Mouse (Mus musculus) megakaryocyte progenitor cell, adult 5-6 weeks (primary cell): Measurements from ENCODE around the gene Ocm. TPM values are rescaled to one million over a fixed set of nuclear protein-coding genes. Genes with fewer than 3 reads are reported as not detected.

Experiments used
- total RNA-seq, 2 experiments: library from RNA; stranded (forward) in 1 of 2; stranded (reverse) in 1 of 2; fragments of 157-497, 149-512 nt in 1 of 2; fragments of 200-1000 nt in 1 of 2; gene quantifications; 2 replicates each; pipeline versions ENCODE4 v1.2.3 to v1.2.4; 2015 to 2017

Ocm gene
- total RNA-seq, 2 experiments from 2014 or later: not detected

Other genes with a start within 250 kb of the Ocm start
- gene Eif2ak1, start 208.9 kb downstream of the Ocm start, total RNA-seq (2015): 22.1 and 22.7 TPM in 2 replicates
- 34.2 and 35.2 TPM in 2 replicates for gene Eif2ak1, start 208.9 kb downstream of the Ocm start, total RNA-seq (2017)
- not detected in 2 replicates for gene Ankrd61, start 129.0 kb downstream of the Ocm start, total RNA-seq (2015)
- gene Ankrd61, start 129.0 kb downstream of the Ocm start, total RNA-seq (2017): not detected in 2 replicates
- gene Aimp2, start 116.8 kb downstream of the Ocm start, total RNA-seq (2015): 62.4 and 71.2 TPM in 2 replicates
- 74.0 and 86.7 TPM in 2 replicates for gene Aimp2, start 116.8 kb downstream of the Ocm start, total RNA-seq (2017)
- gene Pms2, start 116.7 kb downstream of the Ocm start, total RNA-seq (2015): 20.4 and 29.3 TPM in 2 replicates
- gene Pms2, start 116.7 kb downstream of the Ocm start, total RNA-seq (2017): 26.5 and 38.3 TPM in 2 replicates
- gene Gm42421, start 98.5 kb downstream of the Ocm start, total RNA-seq (2015): 1.2 and 1.5 TPM in 2 replicates
- 0.64 TPM in 1 of 2 replicates, not detected in the other for gene Gm42421, start 98.5 kb downstream of the Ocm start, total RNA-seq (2017)
- gene Rsph10b, start 93.6 kb downstream of the Ocm start, total RNA-seq (2015): 0.32 TPM in 1 of 2 replicates, not detected in the other
- not detected in 2 replicates for gene Rsph10b, start 93.6 kb downstream of the Ocm start, total RNA-seq (2017)
- gene Ccz1, start 11.8 kb downstream of the Ocm start, total RNA-seq (2015): 100 and 105 TPM in 2 replicates
- 120 and 133 TPM in 2 replicates for gene Ccz1, start 11.8 kb downstream of the Ocm start, total RNA-seq (2017)
- gene Lmtk2, start 73.8 kb upstream of the Ocm start, total RNA-seq (2015): 8.2 and 9.6 TPM in 2 replicates
- gene Lmtk2, start 73.8 kb upstream of the Ocm start, total RNA-seq (2017): 7.6 and 8.5 TPM in 2 replicates
- gene Bhlha15, start 163.6 kb upstream of the Ocm start, total RNA-seq (2015): 1.3 and 2.4 TPM in 2 replicates
- gene Bhlha15, start 163.6 kb upstream of the Ocm start, total RNA-seq (2017): 1.5 TPM in 2 replicates
- gene Tecpr1, start 196.9 kb upstream of the Ocm start, total RNA-seq (2015): 2.0 and 2.3 TPM in 2 replicates
- 2.1 and 2.5 TPM in 2 replicates for gene Tecpr1, start 196.9 kb upstream of the Ocm start, total RNA-seq (2017)
- gene Bri3, start 217.8 kb upstream of the Ocm start, total RNA-seq (2015): 23.8 and 25.6 TPM in 2 replicates
- gene Bri3, start 217.8 kb upstream of the Ocm start, total RNA-seq (2017): 7.8 and 15.5 TPM in 2 replicates